Mouse (Mus musculus) hindbrain, embryonic 11.5 days (tissue): Measurements from ENCODE around the gene Mapt. TPM values are rescaled to one million over a fixed set of nuclear protein-coding genes. Genes with fewer than 3 reads are reported as not detected.

Experiments used
- ATAC-seq: fragments of 200-750 bp; cut with Nextera tagmentation; 2 replicates; pipeline ENCODE4 v1.8.0; 2017; ENCODE audit warnings: mild to moderate bottlenecking, moderate TSS enrichment, moderate library complexity; ENCODE audit not compliant: low FRiP score
- DNase-seq: peaks from one replicate; pipeline ENCODE4 v3.0.0-alpha.2; 2015; ENCODE audit warnings: low spot score
- H3K27ac ChIP-seq: fragments of 300-500 bp; sonication (generic); 2 replicates; pipeline ENCODE4 v1.5.1; 2014; ENCODE audit warnings: mild to moderate bottlenecking, low read depth, low read length
- H3K27me3 ChIP-seq: fragments of 300-500 bp; sonication (generic); 2 replicates; pipeline ENCODE4 v1.6.1; 2014; ENCODE audit warnings: mild to moderate bottlenecking, low read length, moderate library complexity, mixed read lengths; ENCODE audit not compliant: control insufficient read depth, insufficient read depth
- H3K36me3 ChIP-seq: fragments of 300-500 bp; sonication (generic); 2 replicates; pipeline ENCODE4 v1.6.1; 2014; ENCODE audit warnings: mild to moderate bottlenecking, low read length, moderate library complexity, mixed read lengths; ENCODE audit not compliant: control insufficient read depth, insufficient read depth
- H3K4me1 ChIP-seq: fragments of 300-500 bp; sonication (generic); replicated peaks from 2 replicates; pipeline ENCODE4 v1.6.1; 2014; ENCODE audit warnings: low read length, mixed read lengths; ENCODE audit not compliant: control insufficient read depth, insufficient read depth
- H3K4me2 ChIP-seq: fragments of 300-500 bp; sonication (generic); replicated peaks from 2 replicates; pipeline ENCODE4 v1.6.1; 2014; ENCODE audit warnings: mild to moderate bottlenecking, low read depth, low read length
- H3K4me3 ChIP-seq: fragments of 300-500 bp; sonication (generic); 2 replicates; pipeline ENCODE4 v1.5.1; 2014; ENCODE audit warnings: low read depth, low read length
- H3K9ac ChIP-seq: fragments of 300-500 bp; sonication (generic); 2 replicates; pipeline ENCODE4 v1.6.1; 2014; ENCODE audit warnings: low read depth, low read length
- H3K9me3 ChIP-seq: fragments of 300-500 bp; sonication (generic); 2 replicates; pipeline ENCODE4 v1.6.1; 2016; ENCODE audit warnings: low read length; ENCODE audit not compliant: control insufficient read depth
- WGBS: fragments of 180-500 bp; shearing (Covaris S2); extraction: QIAGEN DNeasy Blood & Tissue Kit; methylation state at CpG from one replicate; pipeline ENCODE4 v1.1.7; 2014; 5-methylcytosine and 5-hydroxymethylcytosine counted together
- polyA plus RNA-seq: library from polyadenylated mRNA; unstranded; fragments of >200 nt; fragmentation: Nextera tagmentation; extraction: Ambion mirVana; gene quantifications from 2 replicates; pipeline ENCODE4 v1.2.1, GENCODE M21; 2014

Mapt gene
- polyA plus RNA-seq, 1 experiment from 2014 or later = 94.9 TPM

DNA sequence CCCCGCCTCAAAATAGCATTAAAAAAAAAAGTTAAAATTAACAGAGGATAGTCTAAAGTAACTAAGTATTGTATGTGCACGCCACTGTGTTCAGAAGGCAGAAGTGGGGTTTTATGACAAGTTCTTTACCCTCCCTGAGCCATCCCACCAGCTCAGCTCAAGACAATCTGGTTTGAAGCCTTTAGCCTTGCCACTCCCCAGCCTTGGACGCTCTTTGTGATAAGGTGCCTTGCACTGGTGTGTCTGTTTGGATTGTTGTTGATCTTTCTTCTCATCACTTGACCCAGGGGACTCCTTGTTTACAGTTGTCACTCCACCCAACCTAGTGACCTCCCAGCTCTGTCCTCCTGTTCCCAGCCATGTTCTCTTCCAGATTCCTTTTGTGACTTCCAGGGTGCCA is 86.4 kb downstream of the Mapt start:
- Histone ChIP-seq H3K27me3 (no peaks in the 10 kb centered on the region), H3K4me2 (no peak overlapping the region), H3K9ac (no peak overlapping the region), H3K4me1 (no peaks in the 10 kb centered on the region), H3K36me3 (no peaks in the 10 kb centered on the region), H3K9me3 (no peaks in the 10 kb centered on the region), H3K4me3 (no peak overlapping the region), H3K27ac (no peak overlapping the region)
- WGBS = 80% methylated on average over 3 of the region's 3 CpGs
- no peak for ATAC-seq
- DNase-seq = no peak

GRCm38 (mm10) chr11:104318940-104319781 is 88.0 kb downstream of the Mapt start:
- H3K36me3 ChIP-seq = no peaks in the 10 kb centered on the region
- ATAC-seq = peak; percentile 41
- peak overlapping the region; percentile 55 for H3K4me2 ChIP-seq
- H3K27ac ChIP-seq = no peak overlapping the region
- WGBS = 1% methylated on average over 24 of the region's 24 CpGs
- no peaks in the 10 kb centered on the region for H3K9me3 ChIP-seq
- H3K4me1 ChIP-seq = no peaks in the 10 kb centered on the region
- H3K4me3 ChIP-seq = peak overlapping the region; percentile 20
- peak overlapping the region; percentile 16 for H3K9ac ChIP-seq
- H3K27me3 ChIP-seq = no peaks in the 10 kb centered on the region
- peak; percentile 57 for DNase-seq

GRCm38 (mm10) chr11:104320511-104320910 is 89.3 kb downstream of the Mapt start:
- no peak overlapping the region for H3K4me2 ChIP-seq
- ATAC-seq (no peak), DNase-seq (no peak)
- H3K9ac ChIP-seq = no peak overlapping the region
- H3K4me3 ChIP-seq = no peak overlapping the region
- H3K36me3 ChIP-seq = no peaks in the 10 kb centered on the region
- H3K27me3 ChIP-seq = no peaks in the 10 kb centered on the region
- no peak overlapping the region for H3K27ac ChIP-seq
- no peaks in the 10 kb centered on the region for H3K4me1 ChIP-seq
- H3K9me3 ChIP-seq = no peaks in the 10 kb centered on the region
- WGBS = 62% methylated on average over 5 of the region's 5 CpGs

DNA sequence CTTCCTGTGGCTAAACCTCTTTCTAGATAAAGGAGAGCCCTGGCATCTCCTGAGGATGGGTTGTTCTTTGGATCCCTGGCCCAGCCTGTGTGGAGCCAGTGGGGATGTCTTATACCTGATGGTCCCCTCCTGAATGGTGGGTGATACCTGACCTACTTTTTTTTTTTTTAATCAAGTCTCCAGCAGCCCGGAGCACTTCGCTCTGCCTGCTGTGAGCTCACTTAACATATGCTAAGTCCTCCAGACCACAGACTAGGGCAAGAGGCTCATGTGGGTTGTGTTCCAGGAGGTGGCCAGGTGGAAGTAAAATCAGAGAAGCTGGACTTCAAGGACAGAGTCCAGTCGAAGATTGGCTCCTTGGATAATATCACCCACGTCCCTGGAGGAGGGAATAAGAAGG is 91.0 kb downstream of the Mapt start:
- no peak overlapping the region for H3K9ac ChIP-seq
- ATAC-seq (no peak), DNase-seq (no peak)
- WGBS = 26% methylated on average over 4 of the region's 4 CpGs
- H3K4me2 ChIP-seq = no peak overlapping the region
- no peaks in the 10 kb centered on the region for H3K9me3 ChIP-seq
- no peaks in the 10 kb centered on the region for H3K36me3 ChIP-seq
- H3K4me3 ChIP-seq = no peak overlapping the region
- H3K27ac ChIP-seq = no peak overlapping the region
- no peaks in the 10 kb centered on the region for H3K27me3 ChIP-seq
- H3K4me1 ChIP-seq = no peaks in the 10 kb centered on the region

DNA sequence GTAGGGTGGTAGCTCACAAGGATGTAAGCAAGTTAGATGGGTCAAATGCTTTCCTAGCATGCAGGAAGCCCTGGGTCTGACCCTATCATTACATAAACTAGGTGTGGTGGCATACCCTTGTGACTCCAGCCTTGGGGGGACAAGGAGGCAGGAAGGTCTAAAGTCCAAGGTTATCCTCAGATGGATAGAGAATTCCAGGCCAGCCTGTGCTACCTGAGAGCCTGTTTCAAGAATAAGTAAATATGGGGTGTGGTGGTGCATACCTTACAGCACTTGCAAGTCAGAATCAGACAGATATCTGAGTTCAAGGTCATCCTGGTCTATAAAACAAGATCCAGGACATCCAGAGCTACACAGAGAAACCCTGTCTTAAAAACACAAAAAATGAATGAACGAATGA is 96.3 kb downstream of the Mapt start:
- no peaks in the 10 kb centered on the region; the same call in 1 of the 2 replicates for H3K36me3 ChIP-seq
- H3K4me2 ChIP-seq = no peak overlapping the region
- DNase-seq (no peak), ATAC-seq (no peak)
- no peaks in the 10 kb centered on the region for H3K4me1 ChIP-seq
- H3K27ac ChIP-seq = no peak overlapping the region
- H3K9ac ChIP-seq = no peak overlapping the region
- 100% methylated on average over 1 of the region's 1 CpGs for WGBS
- H3K9me3 ChIP-seq = no peaks in the 10 kb centered on the region
- no peaks in the 10 kb centered on the region for H3K27me3 ChIP-seq
- no peak overlapping the region for H3K4me3 ChIP-seq

- DNase-seq (no peak), ATAC-seq (no peak)
- H3K4me3 ChIP-seq = no peak overlapping the region
- no peaks in the 10 kb centered on the region for H3K9me3 ChIP-seq
- no peaks in the 10 kb centered on the region for H3K27me3 ChIP-seq
- no peak overlapping the region for H3K9ac ChIP-seq
- WGBS = 89% methylated on average over 6 of the region's 6 CpGs
- H3K4me2 ChIP-seq = no peak overlapping the region
- H3K4me1 ChIP-seq = no peaks in the 10 kb centered on the region
- no peaks in the 10 kb centered on the region; the same call in 1 of the 2 replicates for H3K36me3 ChIP-seq
- H3K27ac ChIP-seq = no peak overlapping the region
Measured at GRCm38 (mm10) chr11:104327946-104328345, 96.8 kb downstream of the Mapt start.

DNA sequence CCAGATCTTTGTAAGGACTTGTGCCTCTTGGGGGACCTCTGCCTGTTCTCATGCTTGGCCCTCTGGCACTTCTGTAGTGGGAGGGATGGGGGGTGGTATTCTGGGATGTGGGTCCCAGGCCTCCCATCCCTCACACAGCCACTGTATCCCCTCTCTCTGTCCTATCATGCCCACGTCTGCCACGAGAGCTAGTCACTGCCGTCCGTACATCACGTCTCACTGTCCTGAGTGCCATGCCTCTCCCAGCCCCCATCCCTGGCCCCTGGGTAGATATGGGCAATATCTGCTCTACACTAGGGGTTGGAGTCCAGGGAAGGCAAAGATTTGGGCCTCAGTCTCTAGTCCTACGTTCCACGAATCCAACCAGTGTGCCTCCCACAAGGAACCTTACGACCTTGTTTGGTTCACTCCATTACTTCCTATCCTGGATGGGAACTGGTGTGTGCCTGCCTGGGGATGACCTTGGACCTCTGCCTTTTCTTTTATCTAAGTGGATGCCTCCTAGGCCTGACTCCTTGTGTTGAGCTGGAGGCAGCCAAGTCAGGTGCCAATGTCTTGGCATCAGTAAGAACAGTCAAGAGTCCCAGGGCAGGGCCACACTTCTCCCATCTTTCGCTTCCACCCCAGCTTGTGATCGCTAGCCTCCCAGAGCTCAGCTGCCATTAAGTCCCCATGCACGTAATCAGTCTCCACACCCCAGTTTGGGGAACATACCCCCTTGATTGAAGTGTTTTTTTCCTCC is 98.2 kb downstream of the Mapt start:
- Histone ChIP-seq H3K9ac (no peak overlapping the region), H3K4me1 (no peaks in the 10 kb centered on the region), H3K9me3 (no peaks in the 10 kb centered on the region), H3K27ac (no peak overlapping the region), H3K27me3 (no peaks in the 10 kb centered on the region), H3K4me2 (no peak overlapping the region), H3K36me3 (peaks cover 5% of the 10 kb centered on the region), H3K4me3 (no peak overlapping the region)
- ATAC-seq (no peak), DNase-seq (no peak)
- WGBS = 86% methylated on average over 11 of the region's 11 CpGs

- Histone ChIP-seq H3K27me3 (no peaks in the 10 kb centered on the region), H3K4me3 (no peak overlapping the region), H3K4me2 (no peak overlapping the region), H3K36me3 (peaks cover 8% of the 10 kb centered on the region), H3K27ac (no peak overlapping the region), H3K9ac (no peak overlapping the region), H3K4me1 (no peaks in the 10 kb centered on the region), H3K9me3 (no peaks in the 10 kb centered on the region)
- ATAC-seq (no peak), DNase-seq (no peak)
- 73% methylated on average over 4 of the region's 4 CpGs for WGBS
Measured at GRCm38 (mm10) chr11:104330151-104330550, 99.0 kb downstream of the Mapt start.

- no peak overlapping the region for H3K4me3 ChIP-seq
- no peak for DNase-seq
- H3K27me3 ChIP-seq = no peaks in the 10 kb centered on the region
- no peak overlapping the region for H3K27ac ChIP-seq
- H3K36me3 ChIP-seq = peaks cover 14% of the 10 kb centered on the region
- H3K9me3 ChIP-seq = no peaks in the 10 kb centered on the region
- 90% methylated on average over 3 of the region's 3 CpGs for WGBS
- H3K9ac ChIP-seq = no peak overlapping the region
- H3K4me2 ChIP-seq = no peak overlapping the region
- ATAC-seq = no peak
- no peaks in the 10 kb centered on the region for H3K4me1 ChIP-seq
Measured at GRCm38 (mm10) chr11:104331208-104331607, 100.0 kb downstream of the Mapt start.
